Mouse (Mus musculus) kidney, postnatal 14 days (tissue): ENCODE results near the gene Tssc4.
A peak's percentile ranks its signal among the peaks of the same experiment; 100 is the strongest.

ENCODE experiments used
- DNase-seq: peaks from one replicate; pipeline ENCODE4 v3.0.0; 2022; ENCODE audit warnings: mixed read lengths

Tssc4 gene

DNA sequence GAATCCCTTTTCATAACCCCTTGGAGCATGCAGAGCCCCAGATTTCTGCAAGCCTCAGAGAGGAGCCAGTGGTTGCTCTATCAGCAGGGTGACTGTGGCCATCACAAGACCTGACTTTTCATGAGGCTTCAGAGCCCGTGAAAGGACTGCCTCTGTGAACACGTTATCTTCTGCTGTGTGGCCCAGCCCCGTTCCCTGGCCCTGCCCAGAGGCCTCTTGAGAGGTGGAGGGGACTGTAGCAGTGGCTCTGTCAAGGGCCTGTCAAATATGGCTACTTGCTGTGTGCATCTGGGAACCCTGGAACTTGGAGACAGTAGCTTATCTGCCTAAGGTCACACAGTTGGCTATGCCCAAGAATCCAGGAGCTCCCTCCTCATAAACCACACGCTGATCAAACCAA, 42.7 kb downstream of the Tssc4 start:
- DNase-seq: no peak

DNA sequence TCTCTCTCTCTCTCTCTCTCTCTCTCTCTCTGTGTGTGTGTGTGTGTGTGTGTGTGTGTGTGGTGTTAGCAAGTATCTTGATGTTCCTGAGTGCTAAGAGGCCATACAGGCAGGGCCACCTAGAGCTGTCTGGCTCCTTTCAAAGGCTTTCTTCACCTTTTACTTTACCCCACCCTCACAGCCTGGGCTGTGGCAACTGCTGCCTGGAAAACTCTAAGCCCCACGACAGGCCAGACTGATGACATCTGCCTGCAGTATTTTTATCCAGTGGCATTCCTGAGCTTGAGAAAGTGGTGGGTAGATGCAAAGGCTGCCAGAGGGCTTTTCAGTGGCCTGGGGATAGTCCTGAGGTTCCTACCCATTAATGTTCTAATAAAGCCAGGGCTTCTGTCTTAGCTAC, 43.3 kb downstream of the Tssc4 start:
- DNase-seq: no peak

GRCm38 (mm10) chr7:143114773-143115172, 45.7 kb downstream of the Tssc4 start:
- DNase-seq: no peak

DNA sequence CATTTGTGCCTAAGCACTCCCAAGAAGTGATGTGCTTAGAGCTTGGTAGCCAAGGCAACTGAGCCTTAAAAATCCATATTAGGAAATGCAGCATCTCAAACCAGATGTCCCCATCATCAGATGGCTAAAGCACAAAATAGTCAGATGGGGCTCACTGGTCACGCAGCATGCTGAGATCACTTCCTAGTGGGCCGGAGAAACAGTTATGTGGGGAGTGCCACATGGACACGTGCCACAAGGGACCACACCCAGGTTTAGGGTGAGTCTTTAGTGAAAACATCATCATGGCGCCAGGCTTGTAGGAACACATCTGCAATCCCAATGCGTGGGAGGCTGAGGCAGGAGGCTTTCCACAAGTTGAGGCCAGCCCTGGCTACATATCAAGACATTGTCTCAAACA, 47.5 kb downstream of the Tssc4 start:
- DNase-seq: no peak

DNA sequence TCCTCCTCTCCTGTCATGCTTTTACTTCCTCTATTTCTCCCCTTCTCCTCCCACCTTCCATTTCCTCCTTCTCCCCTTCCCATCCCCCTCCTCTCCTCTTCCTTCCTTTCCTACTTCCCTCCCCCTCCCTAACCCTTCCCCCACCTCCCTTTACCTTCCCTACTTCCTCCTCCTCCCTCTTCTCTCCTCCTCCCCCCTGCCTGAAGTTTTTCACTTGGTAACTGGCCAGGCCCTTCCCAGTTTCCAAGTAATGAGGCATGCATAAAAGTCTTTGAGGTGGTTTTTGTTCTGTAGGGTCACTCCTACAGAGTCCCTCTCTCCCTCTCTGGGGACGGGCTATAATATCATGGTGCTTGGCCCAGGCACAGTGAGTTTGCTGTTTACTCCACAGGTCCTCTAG, 50.4 kb downstream of the Tssc4 start:
- peak; percentile 47 for DNase-seq

DNA sequence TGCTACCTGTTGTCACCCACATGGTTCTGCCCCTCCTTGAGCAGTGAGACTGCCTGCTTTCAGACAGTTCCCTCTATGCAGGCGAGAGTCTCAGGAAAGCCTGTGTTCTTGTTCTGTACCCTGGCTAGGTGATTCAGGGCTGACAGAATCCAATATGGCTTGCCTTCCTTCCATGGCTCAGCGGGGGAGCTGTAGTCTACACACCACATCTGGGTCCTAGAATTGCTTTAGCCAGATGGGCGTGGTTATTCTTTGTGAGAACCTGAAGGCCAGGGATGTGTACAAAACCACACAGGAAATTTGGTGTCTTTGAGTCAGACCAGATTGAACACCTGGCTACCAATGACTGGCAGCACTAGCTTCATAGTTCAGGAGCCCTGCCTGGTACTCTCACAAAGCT, 50.8 kb downstream of the Tssc4 start:
- no peak for DNase-seq
